Mouse (Mus musculus) telencephalon, adult 2 months (tissue): ENCODE results near the gene Gm595.

Experiments used
- DNase-seq: peaks from one replicate; pipeline ENCODE4 v3.0.0-alpha.2; 2011; ENCODE audit warnings: low read depth, low spot score

Gm595 gene

GRCm38 (mm10) chrX:48877613-48878012 lies at the start of gene Gm595:
Gene Gm595 (minus strand): TSS chrX:48877713.
- DNase-seq, result no peak

- no peak for DNase-seq
Observed at GRCm38 (mm10) chrX:48908421-48908820, 30.9 kb upstream of the Gm595 start.

- no peak for DNase-seq
Observed at GRCm38 (mm10) chrX:48903744-48904143, 26.2 kb upstream of the Gm595 start.

- DNase-seq, result no peak
Observed at GRCm38 (mm10) chrX:48899555-48899954, 22.0 kb upstream of the Gm595 start.

GRCm38 (mm10) chrX:48896803-48897202 lies 19.3 kb upstream of the Gm595 start:
- DNase-seq, result no peak

GRCm38 (mm10) chrX:48893946-48894345 lies 16.4 kb upstream of the Gm595 start:
- no peak for DNase-seq

GRCm38 (mm10) chrX:48890259-48890658 lies 12.7 kb upstream of the Gm595 start:
- DNase-seq, result no peak

- DNase-seq, result no peak
Observed at GRCm38 (mm10) chrX:48884615-48885014, 7.1 kb upstream of the Gm595 start.
